Mouse (Mus musculus): Measurements from ENCODE around the gene Gm49358. TPM values are rescaled to one million over a fixed set of nuclear protein-coding genes. Genes with fewer than 3 reads are reported as not detected.

The Gm49358 gene
- polyA plus RNA-seq, 1 experiment from 2014 or later = not detected

DNA sequence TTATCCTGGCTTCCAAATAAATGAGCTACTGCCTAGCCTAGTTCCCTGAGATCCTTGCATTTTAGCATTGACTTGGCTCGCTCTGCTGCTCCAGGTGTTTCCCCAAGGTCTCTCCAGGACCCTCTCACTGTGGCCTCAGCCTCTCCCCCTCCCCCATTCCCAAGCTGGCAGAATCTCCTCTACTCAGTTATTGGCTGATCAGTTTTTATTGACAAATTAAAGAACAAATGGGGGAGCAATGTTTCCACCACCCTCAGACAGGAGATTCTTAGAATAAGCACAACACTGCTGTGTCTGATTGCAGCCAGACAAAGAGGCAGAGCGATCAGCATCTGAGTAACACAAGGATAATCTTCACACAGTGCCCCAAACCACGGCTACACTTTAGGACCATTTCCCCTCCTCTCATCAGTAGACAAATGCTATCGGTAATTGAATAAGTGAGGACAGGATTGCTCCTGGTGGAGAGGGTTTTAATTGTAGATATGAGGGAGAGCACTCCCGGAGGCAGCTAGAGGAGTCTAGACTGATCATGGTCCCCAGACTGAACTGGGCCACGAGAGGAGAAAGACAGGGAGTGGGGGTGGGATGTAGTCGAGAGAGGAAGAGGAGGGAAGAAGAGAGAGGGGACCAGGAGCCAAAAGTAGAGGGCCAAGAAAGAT lies 1.9 kb upstream of the Gm49358 start:
- H3K36me3 ChIP-seq (replicated peaks; ENCODE audit: insufficient read depth, low read length) = no peaks in the 10 kb centered on the region
- no peak overlapping the region for H3K4me3 ChIP-seq (ENCODE audit: low read depth, low read length)
- H3K4me2 ChIP-seq (ENCODE audit: low read depth, low read length) = no peak overlapping the region
- H3K9ac ChIP-seq (replicated peaks) = no peak overlapping the region
- WGBS (ENCODE audit: insufficient replicate concordance) = 49% methylated on average over 7 of the region's 7 CpGs
- DNase-seq = no peak
- no peaks in the 10 kb centered on the region for H3K27me3 ChIP-seq (ENCODE audit: insufficient read depth, low read length)
- H3K4me1 ChIP-seq (ENCODE audit: insufficient read depth) = no peaks in the 10 kb centered on the region
- H3K27ac ChIP-seq (ENCODE audit: low read depth) = no peak overlapping the region
- TF ChIP-seq CTCF (IDR thresholded peaks at IDR 0.05; ENCODE audit: low read depth) (no peak), EP300 (IDR thresholded peaks at IDR 0.05; ENCODE audit: low read depth) (no peak)
- no peaks in the 10 kb centered on the region for H3K9me3 ChIP-seq (ENCODE audit: low read length)
- ATAC-seq = no peak

- Histone ChIP-seq H3K4me1 (ENCODE audit: insufficient read depth) (no peaks in the 10 kb centered on the region), H3K4me2 (ENCODE audit: low read depth, low read length) (no peak overlapping the region), H3K9ac (replicated peaks) (no peak overlapping the region), H3K4me3 (ENCODE audit: low read depth, low read length) (no peak overlapping the region), H3K27ac (ENCODE audit: low read depth) (no peak overlapping the region), H3K9me3 (ENCODE audit: low read length) (no peaks in the 10 kb centered on the region), H3K27me3 (ENCODE audit: insufficient read depth, low read length) (no peaks in the 10 kb centered on the region), H3K36me3 (replicated peaks; ENCODE audit: insufficient read depth, low read length) (no peaks in the 10 kb centered on the region)
- no peak for TF ChIP-seq CTCF (IDR thresholded peaks at IDR 0.05; ENCODE audit: low read depth)
- no peak for TF ChIP-seq EP300 (IDR thresholded peaks at IDR 0.05; ENCODE audit: low read depth)
- ATAC-seq = no peak
- DNase-seq = no peak
- 55% methylated on average over 3 of the region's 3 CpGs for whole genome bisulfite sequencing (ENCODE audit: insufficient replicate concordance)
These were observed 1.4 kb upstream of the Gm49358 start for GRCm38 (mm10) chr10:86762384-86762730.

DNA sequence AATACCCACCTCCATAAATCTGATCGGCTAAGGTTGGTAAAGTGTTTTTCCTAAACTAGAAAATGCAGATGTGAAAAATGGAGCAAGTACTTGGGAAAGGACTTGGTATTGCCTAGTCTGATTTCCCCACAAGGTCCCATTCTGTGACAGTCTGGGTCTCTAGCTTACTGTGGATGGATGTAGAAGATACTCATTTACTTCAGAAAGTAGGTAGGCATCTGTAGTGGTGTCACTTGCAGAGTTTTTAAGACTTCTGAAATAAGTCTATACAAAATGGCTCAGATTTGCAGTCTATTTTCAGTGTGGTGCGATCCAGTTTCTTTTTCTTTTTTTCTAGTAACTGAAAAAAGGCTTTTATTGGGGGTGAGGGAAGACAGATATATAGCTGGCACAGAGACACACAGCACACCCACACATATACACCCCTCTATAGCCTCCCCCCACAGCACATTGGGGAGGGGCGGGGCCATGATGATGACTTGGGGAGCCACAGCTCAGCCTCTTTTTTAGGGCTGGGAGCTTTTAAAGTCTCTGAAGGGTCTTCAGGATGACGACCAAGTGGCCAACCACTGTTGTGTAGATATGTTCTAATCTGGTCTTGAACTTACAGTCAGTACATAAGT lies 1.7 kb downstream of the Gm49358 start:
- Histone ChIP-seq H3K9ac (replicated peaks) (no peak overlapping the region), H3K27ac (ENCODE audit: low read depth) (no peak overlapping the region), H3K4me1 (ENCODE audit: insufficient read depth) (peaks cover 5% of the 10 kb centered on the region; the same call in 1 of the 2 replicates), H3K4me2 (ENCODE audit: low read depth, low read length) (no peak overlapping the region), H3K36me3 (replicated peaks; ENCODE audit: insufficient read depth, low read length) (no peaks in the 10 kb centered on the region), H3K4me3 (ENCODE audit: low read depth, low read length) (no peak overlapping the region), H3K27me3 (ENCODE audit: insufficient read depth, low read length) (no peaks in the 10 kb centered on the region), H3K9me3 (ENCODE audit: low read length) (no peaks in the 10 kb centered on the region)
- 74% methylated on average over 4 of the region's 4 CpGs for WGBS (ENCODE audit: insufficient replicate concordance)
- TF ChIP-seq EP300 (IDR thresholded peaks at IDR 0.05; ENCODE audit: low read depth) (no peak), CTCF (IDR thresholded peaks at IDR 0.05; ENCODE audit: low read depth) (no peak)
- ATAC-seq (no peak), DNase-seq (no peak)

- H3K9ac ChIP-seq (replicated peaks) = no peak overlapping the region
- no peak for TF ChIP-seq CTCF (IDR thresholded peaks at IDR 0.05; ENCODE audit: low read depth)
- no peak for TF ChIP-seq EP300 (IDR thresholded peaks at IDR 0.05; ENCODE audit: low read depth)
- H3K36me3 ChIP-seq (replicated peaks; ENCODE audit: insufficient read depth, low read length) = no peaks in the 10 kb centered on the region
- no peak for DNase-seq
- H3K27ac ChIP-seq (ENCODE audit: low read depth) = no peak overlapping the region
- no peak overlapping the region for H3K4me3 ChIP-seq (ENCODE audit: low read depth, low read length)
- WGBS (ENCODE audit: insufficient replicate concordance) = 64% methylated on average over 5 of the region's 5 CpGs
- ATAC-seq = no peak
- no peaks in the 10 kb centered on the region for H3K27me3 ChIP-seq (ENCODE audit: insufficient read depth, low read length)
- H3K4me1 ChIP-seq (ENCODE audit: insufficient read depth) = peaks cover 5% of the 10 kb centered on the region; the same call in 1 of the 2 replicates
- H3K4me2 ChIP-seq (ENCODE audit: low read depth, low read length) = no peak overlapping the region
- no peaks in the 10 kb centered on the region for H3K9me3 ChIP-seq (ENCODE audit: low read length)
These were observed 5.4 kb downstream of the Gm49358 start for GRCm38 (mm10) chr10:86769216-86769615.

DNA sequence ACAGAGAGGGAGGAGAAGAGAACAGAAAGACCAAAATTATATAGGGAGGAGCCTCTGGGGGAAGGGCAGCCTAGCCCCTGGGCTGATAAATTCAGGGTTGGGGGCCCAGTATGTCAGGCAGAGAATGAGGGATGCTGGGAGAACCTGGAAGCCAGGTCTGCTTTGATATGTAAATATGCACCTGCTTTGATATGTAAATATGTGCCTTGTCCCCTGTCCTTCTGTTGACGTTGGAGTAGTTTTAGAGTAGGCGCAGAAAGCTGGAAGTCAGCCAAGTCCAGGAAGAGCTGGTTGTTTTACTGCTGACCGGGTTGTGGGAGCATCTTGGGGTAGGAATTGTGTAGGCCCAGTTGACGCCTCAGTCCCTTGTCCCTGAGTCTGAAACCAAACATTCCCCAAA lies 6.0 kb downstream of the Gm49358 start:
- 49% methylated on average over 4 of the region's 4 CpGs for WGBS (ENCODE audit: insufficient replicate concordance)
- H3K9me3 ChIP-seq (ENCODE audit: low read length) = no peaks in the 10 kb centered on the region
- no peak overlapping the region for H3K4me2 ChIP-seq (ENCODE audit: low read depth, low read length)
- H3K9ac ChIP-seq (replicated peaks) = no peak overlapping the region
- no peaks in the 10 kb centered on the region for H3K36me3 ChIP-seq (replicated peaks; ENCODE audit: insufficient read depth, low read length)
- no peak overlapping the region for H3K4me3 ChIP-seq (ENCODE audit: low read depth, low read length)
- H3K4me1 ChIP-seq (ENCODE audit: insufficient read depth) = peaks cover 5% of the 10 kb centered on the region; the same call in 1 of the 2 replicates
- ATAC-seq = peak; percentile 36; the same call in 1 of the 2 replicates
- H3K27me3 ChIP-seq (ENCODE audit: insufficient read depth, low read length) = no peaks in the 10 kb centered on the region
- TF ChIP-seq CTCF (IDR thresholded peaks at IDR 0.05; ENCODE audit: low read depth) = no peak
- no peak for TF ChIP-seq EP300 (IDR thresholded peaks at IDR 0.05; ENCODE audit: low read depth)
- DNase-seq = no peak
- H3K27ac ChIP-seq (ENCODE audit: low read depth) = no peak overlapping the region

- H3K4me1 ChIP-seq (ENCODE audit: insufficient read depth) = peaks cover 5% of the 10 kb centered on the region; the same call in 1 of the 2 replicates
- no peak overlapping the region for H3K9ac ChIP-seq (replicated peaks)
- ATAC-seq (no peak), DNase-seq (no peak)
- no peaks in the 10 kb centered on the region for H3K27me3 ChIP-seq (ENCODE audit: insufficient read depth, low read length)
- H3K4me3 ChIP-seq (ENCODE audit: low read depth, low read length) = no peak overlapping the region
- H3K27ac ChIP-seq (ENCODE audit: low read depth) = no peak overlapping the region
- TF ChIP-seq EP300 (IDR thresholded peaks at IDR 0.05; ENCODE audit: low read depth) = no peak
- no peak for TF ChIP-seq CTCF (IDR thresholded peaks at IDR 0.05; ENCODE audit: low read depth)
- H3K4me2 ChIP-seq (ENCODE audit: low read depth, low read length) = no peak overlapping the region
- WGBS (ENCODE audit: insufficient replicate concordance) = 76% methylated on average over 5 of the region's 5 CpGs
- H3K9me3 ChIP-seq (ENCODE audit: low read length) = no peaks in the 10 kb centered on the region
- no peaks in the 10 kb centered on the region for H3K36me3 ChIP-seq (replicated peaks; ENCODE audit: insufficient read depth, low read length)
These were observed 7.9 kb downstream of the Gm49358 start for GRCm38 (mm10) chr10:86771701-86772100.

All from liver, postnatal 0 days (tissue).